Mouse (Mus musculus) Patski (cell line): Measurements from ENCODE around the gene S100a2. TPM values are rescaled to one million over a fixed set of nuclear protein-coding genes. Genes with fewer than 3 reads are reported as not detected.

Source experiments
- ATAC-seq: fragments of 100-300 bp; one replicate; pipeline ENCODE4 v1.8.0; 2021
- CTCF ChIA-PET: fragments of 350-600 bp; sonication (Branson Sonifier 250); formaldehyde crosslinking; loops from one replicate; lab custom pipeline; 2022; ENCODE audit warnings: inconsistent platforms; lab: Charles Lee
- POLR2A ChIA-PET: fragments of 350-600 bp; sonication (Branson Sonifier 250); formaldehyde crosslinking; loops from one replicate; lab custom pipeline; 2022; ENCODE audit warnings: antibody characterized with exemption, inconsistent platforms; lab: Charles Lee
- DNase-seq: peaks from one replicate; pipeline ENCODE4 v3.0.0-alpha.2; 2011; ENCODE audit warnings: low read depth, low spot score
- H3K27me3 ChIP-seq: fragments of 371-371 bp; one replicate; pipeline ENCODE4 v1.5.1; 2021
- CTCF ChIP-seq: fragments of 100-300 bp; IDR thresholded peaks from one replicate; pipeline ENCODE4 v1.5.1; 2021
- in situ Hi-C: fragments of 300-500 bp; cut with MboI; formaldehyde crosslinking; loops from 3 replicates; pipeline ENCODE4 v1.11.1; 2018; ENCODE audit warnings: low pct_unique_long_range_greater_than_20kb, mixed read lengths
- polyA plus RNA-seq: library from polyadenylated mRNA; unstranded; gene quantifications from one replicate; pipeline ENCODE4 v1.2.3, GENCODE M21; 2021

The S100a2 gene
- polyA plus RNA-seq, 1 experiment from 2014 or later: not detected

- TF ChIP-seq CTCF: no peak
- ChIA-PET CTCF (interaction anchor here (1.1 to 34.1 kb wide), 4 partner anchors 7 to 76 kb away, joined by 3 to 615 read pairs (median 309); partner anchors contain the start of genes Gm42674, S100a2, S100a4 and S100a5), POLR2A (interaction anchor here (6.3 to 6.7 kb wide), 2 partner anchors 12 to 13 kb away, joined by 61 to 75 read pairs; partner anchors contain the start of gene S100a6)
- ATAC-seq (peak; percentile 72), DNase-seq (no peak)
- H3K27me3 ChIP-seq: no peaks in the 10 kb centered on the region
- in situ Hi-C loops: no loop called here
Observed at GRCm38 (mm10) chr3:90600458-90601195, 10.6 kb downstream of the S100a2 start.

GRCm38 (mm10) chr3:90601486-90602110 lies 11.6 kb downstream of the S100a2 start, which contains the start of gene Gm42674:
Gene Gm42674 (plus strand): TSS chr3:90601904.
- CTCF ChIA-PET: interaction anchor here (1.3 to 34.1 kb wide), 3 partner anchors 6 to 77 kb away, joined by 3 to 615 read pairs (median 615); partner anchors contain the start of genes Gm42674, S100a2, S100a4 and S100a5

DNA sequence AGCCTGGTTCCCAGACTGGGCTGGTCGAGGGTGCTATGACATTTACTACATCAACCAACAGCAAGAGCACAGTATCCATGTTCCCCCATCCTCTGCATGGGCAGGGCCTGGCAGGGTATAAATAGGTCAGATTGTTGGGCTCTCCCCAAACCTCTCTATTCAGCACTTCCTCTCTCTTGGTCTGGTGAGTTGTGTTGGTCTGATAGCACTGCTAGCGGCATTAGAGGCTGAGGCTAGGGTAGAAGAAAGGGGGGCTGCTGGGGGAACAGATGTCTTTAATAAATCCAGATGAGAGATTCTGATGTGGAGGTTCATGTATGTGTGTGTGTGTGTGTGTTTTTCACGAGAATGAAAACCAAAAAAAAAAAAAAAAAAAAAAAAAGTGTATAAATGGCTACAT lies 13.6 kb downstream of the S100a2 start, which contains the start of gene S100a4:
Gene S100a4 (plus strand): TSS at position 149 of the 400 bp plus-strand sequence.
- H3K27me3 ChIP-seq: no peaks in the 10 kb centered on the region
- in situ Hi-C loops: no loop called here
- ChIA-PET CTCF (interaction anchor here (1.1 to 34.1 kb wide), 3 partner anchors 4 to 50 kb away, joined by 3 to 615 read pairs (median 615); partner anchors contain the start of genes Gm42674, S100a2, S100a4 and S100a5), POLR2A (interaction anchor here (1.1 to 6.3 kb wide), 4 partner anchors 9 to 94 kb away, joined by 3 to 75 read pairs (median 18); partner anchors contain the start of genes Chtop and S100a6)
- TF ChIP-seq CTCF: no peak
- ATAC-seq (no peak), DNase-seq (no peak)

More at GRCm38 (mm10) chr3:90601486-90602110, 11.6 kb downstream of the S100a2 start, which contains the start of gene Gm42674:
- POLR2A ChIA-PET: interaction anchor here (0.6 to 6.7 kb wide), 3 partner anchors 11 to 91 kb away, joined by 3 to 75 read pairs (median 61); partner anchors contain the start of gene S100a6
- no peak for TF ChIP-seq CTCF
- ATAC-seq: peak; percentile 8
- DNase-seq: no peak
- no peaks in the 10 kb centered on the region for H3K27me3 ChIP-seq
- in situ Hi-C loops: no loop called here

DNA sequence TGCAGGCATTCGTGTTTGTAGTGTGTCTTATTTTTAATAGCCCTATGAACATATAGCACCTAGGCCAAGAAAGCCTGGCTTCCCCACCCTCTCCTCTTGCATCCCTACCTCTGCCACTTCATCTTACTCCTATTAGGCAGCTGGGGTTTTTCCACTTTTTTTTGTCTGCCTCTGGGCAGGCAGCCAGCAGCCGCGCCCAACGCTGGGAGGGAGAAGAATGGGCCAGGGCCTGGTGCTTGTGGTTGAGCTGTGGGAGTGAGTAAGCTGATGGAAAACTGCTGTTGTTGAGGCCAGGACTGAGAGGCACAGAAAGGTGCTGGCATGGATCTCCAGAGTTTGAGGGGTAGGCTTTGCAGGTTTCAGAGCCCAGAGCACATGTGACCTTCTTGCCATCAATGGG lies 14.4 kb downstream of the S100a2 start:
- peak; percentile 76 for ATAC-seq
- in situ Hi-C loops: no loop called here
- CTCF ChIA-PET: interaction anchor here (1.7 to 34.1 kb wide), 4 partner anchors 3 to 48 kb away, joined by 5 to 615 read pairs (median 312); partner anchors contain the start of genes Gm42674, S100a2, S100a4 and S100a5
- no peaks in the 10 kb centered on the region for H3K27me3 ChIP-seq
- POLR2A ChIA-PET: interaction anchor here (1.8 to 6.3 kb wide), 3 partner anchors 8 to 95 kb away, joined by 4 to 75 read pairs (median 32); partner anchors contain the start of genes Chtop and S100a6
- TF ChIP-seq CTCF: no peak
- DNase-seq: peak; percentile 96

- ATAC-seq (no peak), DNase-seq (no peak)
- no peak for TF ChIP-seq CTCF
- H3K27me3 ChIP-seq: no peaks in the 10 kb centered on the region
- POLR2A ChIA-PET: interaction anchor here (5.2 to 6.3 kb wide), 2 partner anchors 7 to 18 kb away, joined by 32 to 75 read pairs; partner anchors contain the start of gene S100a6
- in situ Hi-C loops: no loop called here
- CTCF ChIA-PET: interaction anchor here (1.7 to 34.1 kb wide), 4 partner anchors 2 to 48 kb away, joined by 5 to 615 read pairs (median 312); partner anchors contain the start of genes Gm42674, S100a2, S100a4 and S100a5
Observed at GRCm38 (mm10) chr3:90605049-90605448, 15.0 kb downstream of the S100a2 start.

DNA sequence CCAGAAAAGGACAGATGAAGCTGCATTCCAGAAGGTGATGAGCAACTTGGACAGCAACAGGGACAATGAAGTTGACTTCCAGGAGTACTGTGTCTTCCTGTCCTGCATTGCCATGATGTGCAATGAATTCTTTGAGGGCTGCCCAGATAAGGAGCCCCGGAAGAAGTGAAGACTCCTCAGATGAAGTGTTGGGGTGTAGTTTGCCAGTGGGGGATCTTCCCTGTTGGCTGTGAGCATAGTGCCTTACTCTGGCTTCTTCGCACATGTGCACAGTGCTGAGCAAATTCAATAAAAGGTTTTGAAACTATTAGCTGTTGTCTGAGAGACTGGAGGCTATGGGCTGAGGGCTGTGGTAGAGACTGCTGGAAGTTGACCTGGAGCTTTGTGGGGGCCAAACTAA lies 15.7 kb downstream of the S100a2 start:
- POLR2A ChIA-PET: interaction anchor here (1.0 to 6.3 kb wide), 3 partner anchors 7 to 79 kb away, joined by 4 to 75 read pairs (median 32); partner anchors contain the start of genes S100a14 and S100a6
- ATAC-seq: no peak
- in situ Hi-C loops: no loop called here
- no peaks in the 10 kb centered on the region for H3K27me3 ChIP-seq
- no peak for TF ChIP-seq CTCF
- CTCF ChIA-PET: interaction anchor here (1.7 to 34.1 kb wide), 4 partner anchors 2 to 47 kb away, joined by 5 to 615 read pairs (median 312); partner anchors contain the start of genes Gm42674, S100a2, S100a4 and S100a5
- no peak for DNase-seq

DNA sequence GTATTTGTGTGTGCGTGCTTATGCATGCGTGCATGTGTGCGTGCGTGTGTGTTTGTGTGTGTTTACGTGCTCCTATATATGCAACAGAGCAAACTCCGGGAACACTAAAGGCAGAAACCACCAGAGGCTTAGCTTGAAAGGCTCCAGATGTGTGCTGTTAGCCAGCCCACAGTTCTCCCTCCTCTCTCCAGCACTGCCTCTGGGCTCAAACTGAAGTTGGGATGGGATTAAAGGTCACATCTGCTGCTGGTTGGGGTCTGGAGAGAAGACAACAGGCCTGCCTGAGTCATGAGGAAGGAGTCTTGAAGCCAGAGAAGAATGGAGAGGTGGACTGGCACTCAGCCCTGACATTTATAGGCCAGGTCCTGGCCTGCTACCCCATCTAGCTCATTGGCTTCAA lies 16.1 kb downstream of the S100a2 start:
- in situ Hi-C loops: no loop called here
- TF ChIP-seq CTCF: no peak
- ChIA-PET POLR2A (interaction anchor here (1.0 to 5.2 kb wide), 2 partner anchors 20 to 79 kb away, joined by 4 to 32 read pairs; partner anchors contain the start of gene S100a14), CTCF (interaction anchor here (24.3 to 34.1 kb wide), 2 partner anchors 1 to 16 kb away, joined by 615 read pairs; partner anchors contain the start of genes Gm42674, S100a2, S100a4 and S100a5)
- H3K27me3 ChIP-seq: no peaks in the 10 kb centered on the region
- DNase-seq (no peak), ATAC-seq (no peak)

GRCm38 (mm10) chr3:90607361-90607760 lies 17.3 kb downstream of the S100a2 start:
- ChIA-PET POLR2A (interaction anchor here (5.2 kb wide), 1 partner anchor 21 kb away, joined by 32 read pairs; no protein-coding TSS in a partner anchor), CTCF (interaction anchor here (24.3 to 34.1 kb wide), 2 partner anchors 0 to 17 kb away, joined by 615 read pairs; partner anchors contain the start of genes Gm42674, S100a2, S100a4 and S100a5)
- DNase-seq: no peak
- no peak for ATAC-seq
- in situ Hi-C loops: no loop called here
- no peaks in the 10 kb centered on the region for H3K27me3 ChIP-seq
- no peak for TF ChIP-seq CTCF

GRCm38 (mm10) chr3:90608223-90608622 lies 18.2 kb downstream of the S100a2 start, which contains the start of gene S100a5:
Gene S100a5 (plus strand): TSS chr3:90608523.
- ATAC-seq (no peak), DNase-seq (no peak)
- CTCF ChIA-PET: interaction anchor here (24.3 kb wide), 1 partner anchor 18 kb away, joined by 615 read pairs; the partner anchor contains the start of genes Gm42674, S100a2 and S100a4
- no peak for TF ChIP-seq CTCF
- no peaks in the 10 kb centered on the region for H3K27me3 ChIP-seq
- POLR2A ChIA-PET: no interaction called here
- in situ Hi-C loops: no loop called here
